Mouse (Mus musculus) bone marrow, adult 2 months (tissue): ENCODE measurements at regions not wholly inside any gene's neighbourhood (a gene's known extent, or its start where the extent isn't known, plus 50 kb on each side); places are given as distances from the start of the nearest gene placed in this dataset.

Experiments used
- CTCF ChIP-seq: fragments of 200-500 bp; IDR thresholded peaks from 2 replicates; pipeline ENCODE4 v1.5.1; 2011; ENCODE audit warnings: low read length, control low read depth; ENCODE audit not compliant: control insufficient read depth, insufficient read depth
- POLR2A ChIP-seq: fragments of 200-500 bp; IDR thresholded peaks from 2 replicates; pipeline ENCODE4 v1.6.1; 2011; ENCODE audit warnings: low read depth, mild to moderate bottlenecking, control low read depth, low read length, borderline replicate concordance; ENCODE audit not compliant: control insufficient read depth

GRCm38 (mm10) chr6:7759385-7759784 is 66.3 kb upstream of the Asns start:
- TF ChIP-seq CTCF (no peak), POLR2A (no peak)
